In genomic region chr9:120602172-120602838, GRCm38 (mm10) we compare ENCODE assay signal across 8 mouse cellular contexts. TPM values are rescaled to one million over a fixed set of nuclear protein-coding genes. Genes with fewer than 3 reads are reported as not detected.
DNase-seq lines count a peak whose midpoint lies in the region; ATAC-seq and TF ChIP-seq lines count a peak whose summit lies in the region.

No protein-coding gene starts in this region.

- DNase-seq in frontal cortex, postnatal 36 days (ENCODE audit: low spot score in 2 of 2), result no peak
- peak; percentile 76 for DNase-seq in adrenal gland, postnatal 14 days
- DNase-seq in forebrain, embryonic 14.5 days (ENCODE audit: low spot score), result peak; percentile 51
- peak; percentile 43 for DNase-seq in hindbrain, postnatal 0 days (ENCODE audit: low spot score)
- DNase-seq in liver, embryonic 13.5 days, result no peak
- DNase-seq in spleen, adult 12 weeks (ENCODE audit: low spot score), result no peak

- ATAC-seq in frontal cortex, adult (ENCODE audit: low TSS enrichment), result peak; percentile 59; the same call in 1 of the 2 replicates
- peak; percentile 62 for ATAC-seq in forebrain, embryonic 14.5 days
- peak; percentile 69 for ATAC-seq in hindbrain, postnatal 0 days
- peak; percentile 80 for ATAC-seq in liver, embryonic 13.5 days (ENCODE audit: low read depth)
- peak; percentile 60 for ATAC-seq in neural tube, embryonic 13.5 days (ENCODE audit: low read depth)

- peak overlapping the region; percentile 36; the same call in 1 of the 2 replicates for H3K9ac ChIP-seq in forebrain, embryonic 14.5 days (ENCODE audit: low read length)
- no peak overlapping the region for H3K9ac ChIP-seq in hindbrain, postnatal 0 days (replicated peaks; ENCODE audit: low read length)
- H3K9ac ChIP-seq in liver, embryonic 13.5 days, result 0 out of 2 replicates have a peak overlapping the region, but pooled peaks have one; percentile 8
- H3K9ac ChIP-seq in neural tube, embryonic 13.5 days, result no peak overlapping the region

- peaks cover 7% of the 10 kb centered on the region; the same call in 1 of the 2 replicates for H3K4me1 ChIP-seq in forebrain, embryonic 14.5 days (ENCODE audit: control insufficient read depth, insufficient read depth, low read length)
- H3K4me1 ChIP-seq in hindbrain, postnatal 0 days (ENCODE audit: insufficient read depth, low read length), result peaks cover 6% of the 10 kb centered on the region; the same call in 1 of the 2 replicates
- H3K4me1 ChIP-seq in liver, embryonic 13.5 days (replicated peaks), result peaks cover 16% of the 10 kb centered on the region
- H3K4me1 ChIP-seq in neural tube, embryonic 13.5 days (replicated peaks), result peaks cover 23% of the 10 kb centered on the region

- no peak for TF ChIP-seq CTCF in hindbrain, postnatal 0 days (IDR thresholded peaks at IDR 0.05; ENCODE audit: low read depth)

- no peak overlapping the region; the same call in 1 of the 2 replicates for H3K27ac ChIP-seq in forebrain, embryonic 14.5 days (ENCODE audit: low read depth, low read length)
- H3K27ac ChIP-seq in hindbrain, postnatal 0 days, result no peak overlapping the region
- peak overlapping the region; percentile 62 for H3K27ac ChIP-seq in liver, embryonic 13.5 days
- no peak overlapping the region for H3K27ac ChIP-seq in neural tube, embryonic 13.5 days (replicated peaks)

- WGBS in forebrain, embryonic 14.5 days, result 52% methylated on average over 17 of the region's 17 CpGs
- 50% methylated on average over 17 of the region's 17 CpGs for WGBS in hindbrain, postnatal 0 days
- 51% methylated on average over 17 of the region's 17 CpGs for WGBS in liver, embryonic 13.5 days (ENCODE audit: insufficient replicate concordance)
- WGBS in neural tube, embryonic 13.5 days, result 56% methylated on average over 17 of the region's 17 CpGs

- peak overlapping the region; percentile 36 for H3K4me2 ChIP-seq in forebrain, embryonic 14.5 days (ENCODE audit: low read length)
- H3K4me2 ChIP-seq in hindbrain, postnatal 0 days (ENCODE audit: low read depth, low read length), result peak overlapping the region; percentile 34
- H3K4me2 ChIP-seq in liver, embryonic 13.5 days, result peak overlapping the region; percentile 25
- peak overlapping the region; percentile 33 for H3K4me2 ChIP-seq in neural tube, embryonic 13.5 days

- no peaks in the 10 kb centered on the region for H3K27me3 ChIP-seq in forebrain, embryonic 14.5 days (replicated peaks; ENCODE audit: control insufficient read depth, insufficient read depth, low read length)
- H3K27me3 ChIP-seq in hindbrain, postnatal 0 days (ENCODE audit: insufficient read depth, low read length), result no peaks in the 10 kb centered on the region
- H3K27me3 ChIP-seq in liver, embryonic 13.5 days, result no peaks in the 10 kb centered on the region
- H3K27me3 ChIP-seq in neural tube, embryonic 13.5 days, result no peaks in the 10 kb centered on the region

- H3K36me3 ChIP-seq in forebrain, embryonic 14.5 days (ENCODE audit: control insufficient read depth, insufficient read depth, low read length), result no peaks in the 10 kb centered on the region
- no peaks in the 10 kb centered on the region for H3K36me3 ChIP-seq in hindbrain, postnatal 0 days (ENCODE audit: insufficient read depth, low read length)
- H3K36me3 ChIP-seq in liver, embryonic 13.5 days, result no peaks in the 10 kb centered on the region
- no peaks in the 10 kb centered on the region for H3K36me3 ChIP-seq in neural tube, embryonic 13.5 days

- peak overlapping the region; percentile 6; the same call in 1 of the 2 replicates for H3K4me3 ChIP-seq in forebrain, embryonic 14.5 days (ENCODE audit: low read depth, low read length)
- no peak overlapping the region for H3K4me3 ChIP-seq in hindbrain, postnatal 0 days (ENCODE audit: low read length)
- peak overlapping the region; percentile 23 for H3K4me3 ChIP-seq in liver, embryonic 13.5 days (replicated peaks)
- no peak overlapping the region for H3K4me3 ChIP-seq in neural tube, embryonic 13.5 days

- H3K9me3 ChIP-seq in forebrain, embryonic 14.5 days (replicated peaks; ENCODE audit: control insufficient read depth, low read length), result no peaks in the 10 kb centered on the region
- no peaks in the 10 kb centered on the region for H3K9me3 ChIP-seq in hindbrain, postnatal 0 days (ENCODE audit: low read length)
- peaks cover under 1% of the 10 kb centered on the region; the same call in 1 of the 2 replicates for H3K9me3 ChIP-seq in liver, embryonic 13.5 days (replicated peaks)
- H3K9me3 ChIP-seq in neural tube, embryonic 13.5 days, result peaks cover 1% of the 10 kb centered on the region

RNA-seq across cellular contexts. Expression of gene Rpl14, which starts 31.1 kb away (rescaled TPM):
- total RNA-seq in adrenal gland, postnatal 14 days (2021), result 552 and 628 TPM in 2 replicates
- 510 and 595 TPM in 2 replicates for polyA plus RNA-seq in forebrain, embryonic 14.5 days (2014; fragmentation: Nextera tagmentation; extraction: Ambion mirVana)
- 137 and 147 TPM in 2 replicates for total RNA-seq in hindbrain, postnatal 0 days (2014; rRNA removed)
- polyA plus RNA-seq in hindbrain, postnatal 0 days (2015; fragmentation: Nextera tagmentation; extraction: Ambion mirVana), result 432 and 453 TPM in 2 replicates
- 604 and 678 TPM in 2 replicates for polyA plus RNA-seq in liver, embryonic 13.5 days (2015; fragmentation: Nextera tagmentation; extraction: Ambion mirVana)
- 434 and 497 TPM in 2 replicates for polyA plus RNA-seq in neural tube, embryonic 13.5 days (2015; fragmentation: Nextera tagmentation; extraction: Ambion mirVana)

Comparison
In these comparisons a context has a peak if more than half of its experiments do, and no peak if none do; other contexts are left out.
1. DNase-seq: peak in adrenal gland, postnatal 14 days (single experiment), forebrain, embryonic 14.5 days (single experiment) and hindbrain, postnatal 0 days (single experiment); none in frontal cortex, postnatal 36 days (0 of 2), liver, embryonic 13.5 days (single experiment) and spleen, adult 12 weeks (single experiment).
2. H3K4me3 ChIP-seq: peak in forebrain, embryonic 14.5 days (single experiment) and liver, embryonic 13.5 days (single experiment); none in hindbrain, postnatal 0 days (single experiment) and neural tube, embryonic 13.5 days (single experiment).
3. H3K9ac ChIP-seq: peak in forebrain, embryonic 14.5 days (single experiment) and liver, embryonic 13.5 days (single experiment); none in hindbrain, postnatal 0 days (single experiment) and neural tube, embryonic 13.5 days (single experiment).
4. Peak in every context shown above with its lines, with median percentiles within 50 percentile points of each other: ATAC-seq and H3K4me2 ChIP-seq.